Mouse (Mus musculus) embryonic facial prominence, embryonic 14.5 days (tissue): ENCODE measurements around the gene Cmtm2a. TPM values are rescaled to one million over a fixed set of nuclear protein-coding genes. Genes with fewer than 3 reads are reported as not detected.
"Not testable (repeated sequence)": the region's sequence is repeated elsewhere in the genome, so short reads cannot be mapped to it uniquely, and the experiment has no call there.

Source experiments
- ATAC-seq: fragments of 200-750 bp; cut with Nextera tagmentation; 2 replicates; pipeline ENCODE4 v1.8.0; 2017; ENCODE audit warnings: low read depth, moderate number of reproducible peaks, moderate TSS enrichment
- DNase-seq: peaks from one replicate; pipeline ENCODE4 v3.0.0-alpha.2; 2015; ENCODE audit warnings: low spot score
- H3K27ac ChIP-seq: fragments of 300-500 bp; sonication (generic); replicated peaks from 2 replicates; pipeline ENCODE4 v1.5.1; 2014; ENCODE audit warnings: low read depth, mild to moderate bottlenecking, low read length, moderate library complexity
- H3K27me3 ChIP-seq: fragments of 300-500 bp; sonication (generic); replicated peaks from 2 replicates; pipeline ENCODE4 v1.6.1; 2014; ENCODE audit warnings: low read length; ENCODE audit not compliant: control insufficient read depth, insufficient read depth
- H3K36me3 ChIP-seq: fragments of 300-500 bp; sonication (generic); 2 replicates; pipeline ENCODE4 v1.6.1; 2014; ENCODE audit warnings: low read length, mixed read lengths; ENCODE audit not compliant: control insufficient read depth, insufficient read depth
- H3K4me1 ChIP-seq: fragments of 300-500 bp; sonication (generic); 2 replicates; pipeline ENCODE4 v1.6.1; 2014; ENCODE audit warnings: antibody characterized with exemption, low read length; ENCODE audit not compliant: control insufficient read depth, insufficient read depth
- H3K4me2 ChIP-seq: fragments of 300-500 bp; sonication (generic); 2 replicates; pipeline ENCODE4 v1.6.1; 2014; ENCODE audit warnings: low read depth, mild to moderate bottlenecking, low read length, moderate library complexity, mixed read lengths
- H3K4me3 ChIP-seq: fragments of 300-500 bp; sonication (generic); 2 replicates; pipeline ENCODE4 v1.5.1; 2014; ENCODE audit warnings: low read depth, mild to moderate bottlenecking, low read length
- H3K9ac ChIP-seq: fragments of 300-500 bp; sonication (generic); 2 replicates; pipeline ENCODE4 v1.6.1; 2014; ENCODE audit warnings: low read depth, mild to moderate bottlenecking, low read length, moderate library complexity, mixed read lengths
- H3K9me3 ChIP-seq: fragments of 300-500 bp; sonication (generic); 2 replicates; pipeline ENCODE4 v1.6.1; 2016; ENCODE audit warnings: low read length; ENCODE audit not compliant: control insufficient read depth
- WGBS: fragments of 180-500 bp; shearing (Covaris S2); extraction: QIAGEN DNeasy Blood & Tissue Kit; methylation state at CpG from one replicate; pipeline ENCODE4 v1.1.7; 2014; 5-methylcytosine and 5-hydroxymethylcytosine counted together
- polyA plus RNA-seq: library from polyadenylated mRNA; unstranded; fragments of >200 nt; fragmentation: Nextera tagmentation; extraction: Ambion mirVana; gene quantifications from 2 replicates; pipeline ENCODE4 v1.2.1, GENCODE M21; 2014

The Cmtm2a gene
- polyA plus RNA-seq = not detected in 2 replicates

DNA sequence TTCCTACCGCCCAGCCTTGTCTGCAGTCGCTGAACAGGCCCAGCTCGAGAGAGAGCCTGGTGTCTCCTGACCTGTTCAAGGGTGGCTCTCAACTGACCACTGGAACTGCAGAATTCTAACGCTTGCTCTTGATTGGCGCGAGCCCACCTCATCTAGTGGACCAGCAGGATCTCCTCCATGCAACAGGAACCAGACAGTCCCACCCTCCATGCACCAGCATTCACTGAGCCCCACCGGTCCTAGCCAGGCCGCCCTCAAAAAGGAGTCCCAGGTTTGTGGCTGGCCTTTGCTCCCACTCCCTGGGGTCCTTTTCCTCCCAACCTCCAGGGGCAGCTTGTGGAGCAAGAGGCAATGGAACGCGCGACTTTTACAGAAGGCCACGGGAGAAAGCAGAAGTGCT is at the start of gene Cmtm2a:
Gene Cmtm2a (minus strand): TSS at position 101 of the 400 bp plus-strand sequence.
- 89% methylated on average over 11 of the region's 12 CpGs for WGBS
- H3K36me3 ChIP-seq, H3K9me3 ChIP-seq, H3K4me1 ChIP-seq, H3K27me3 ChIP-seq, DNase-seq, H3K27ac ChIP-seq, ATAC-seq, H3K4me3 ChIP-seq, H3K4me2 ChIP-seq, H3K9ac ChIP-seq: not testable (repeated sequence)

GRCm38 (mm10) chr8:104342426-104342825 is 49.4 kb upstream of the Cmtm2a start:
- DNase-seq (no peak), ATAC-seq (no peak)
- H3K4me2 ChIP-seq = no peak overlapping the region

GRCm38 (mm10) chr8:104341678-104342077 is 48.7 kb upstream of the Cmtm2a start:
- H3K4me2 ChIP-seq = peak overlapping the region; percentile 84
- whole genome bisulfite sequencing = 33% methylated on average over 6 of the region's 6 CpGs
- peaks cover 18% of the 10 kb centered on the region for H3K36me3 ChIP-seq
- no peaks in the 10 kb centered on the region for H3K9me3 ChIP-seq
- ATAC-seq (no peak), DNase-seq (no peak)
- H3K27ac ChIP-seq = peak overlapping the region; percentile 89
- no peaks in the 10 kb centered on the region for H3K27me3 ChIP-seq
- H3K9ac ChIP-seq = peak overlapping the region; percentile 93; the same call in 1 of the 2 replicates
- H3K4me3 ChIP-seq = peak overlapping the region; percentile 65
- H3K4me1 ChIP-seq = peaks cover 11% of the 10 kb centered on the region; the same call in 1 of the 2 replicates

More at GRCm38 (mm10) chr8:104342426-104342825, 49.4 kb upstream of the Cmtm2a start:
- no peak overlapping the region for H3K27ac ChIP-seq
- H3K9me3 ChIP-seq = no peaks in the 10 kb centered on the region
- H3K4me3 ChIP-seq = no peak overlapping the region
- H3K9ac ChIP-seq = no peak overlapping the region
- peaks cover 11% of the 10 kb centered on the region; the same call in 1 of the 2 replicates for H3K4me1 ChIP-seq
- 79% methylated on average over 5 of the region's 5 CpGs for WGBS
- H3K36me3 ChIP-seq = peaks cover 25% of the 10 kb centered on the region
- no peaks in the 10 kb centered on the region for H3K27me3 ChIP-seq

DNA sequence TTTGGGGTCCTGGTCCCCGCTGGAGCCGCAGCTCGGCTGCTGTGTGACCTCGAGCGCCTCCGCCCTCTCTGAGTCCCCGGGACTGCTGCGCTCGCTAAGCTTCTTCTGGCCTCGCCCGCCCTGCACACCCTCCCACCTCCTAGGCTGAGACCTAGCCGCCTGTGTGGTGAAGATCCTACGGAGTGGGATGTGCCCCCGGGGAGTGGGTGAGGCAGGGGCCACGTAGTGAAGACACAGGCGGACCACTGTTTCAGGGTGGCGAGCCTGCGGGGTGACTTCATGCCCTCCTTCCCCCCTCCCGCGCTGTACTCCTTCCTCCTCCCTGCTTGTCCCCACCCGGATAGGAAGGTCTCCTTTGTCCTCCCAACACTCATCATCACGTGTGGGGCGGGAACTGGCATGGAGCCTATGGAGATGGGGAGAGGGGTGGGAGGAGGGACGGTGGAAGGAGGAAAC is 48.2 kb upstream of the Cmtm2a start:
- WGBS = under 1% methylated on average over 16 of the region's 24 CpGs
- ATAC-seq (peak; percentile 69), DNase-seq (peak; percentile 93)
- peaks cover 14% of the 10 kb centered on the region; the same call in 1 of the 2 replicates for H3K36me3 ChIP-seq
- H3K9me3 ChIP-seq = no peaks in the 10 kb centered on the region
- H3K4me1 ChIP-seq = peaks cover 11% of the 10 kb centered on the region; the same call in 1 of the 2 replicates
- peak overlapping the region; percentile 65 for H3K4me3 ChIP-seq
- H3K27me3 ChIP-seq = no peaks in the 10 kb centered on the region
- peak overlapping the region; percentile 89 for H3K27ac ChIP-seq
- peak overlapping the region; percentile 93 for H3K9ac ChIP-seq
- peak overlapping the region; percentile 84 for H3K4me2 ChIP-seq

GRCm38 (mm10) chr8:104340233-104341105 is 47.5 kb upstream of the Cmtm2a start:
- DNase-seq (peak; percentile 94), ATAC-seq (peak; percentile 83)
- Histone ChIP-seq H3K4me2 (peak overlapping the region; percentile 84), H3K4me1 (peaks cover 11% of the 10 kb centered on the region; the same call in 1 of the 2 replicates), H3K9me3 (no peaks in the 10 kb centered on the region), H3K9ac (peak overlapping the region; percentile 93), H3K27ac (peak overlapping the region; percentile 89), H3K4me3 (peak overlapping the region; percentile 65), H3K27me3 (no peaks in the 10 kb centered on the region), H3K36me3 (peaks cover 13% of the 10 kb centered on the region; the same call in 1 of the 2 replicates)
- under 1% methylated on average over 43 of the region's 54 CpGs for WGBS

DNA sequence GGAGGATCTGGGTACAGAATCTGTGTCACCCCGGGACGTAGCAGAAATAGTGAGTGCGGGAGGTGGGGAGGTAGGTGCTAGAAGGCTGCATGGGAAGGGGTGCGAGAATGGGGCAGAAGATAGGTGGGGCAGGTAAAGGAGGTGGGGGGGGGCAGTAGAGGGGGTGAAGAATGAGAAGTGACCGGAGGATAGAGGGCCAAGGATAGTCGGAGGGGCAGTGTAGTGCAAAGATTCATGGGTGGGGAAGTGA is 46.9 kb upstream of the Cmtm2a start:
- no peak for DNase-seq
- peak overlapping the region; percentile 65 for H3K4me3 ChIP-seq
- peak overlapping the region; percentile 89 for H3K27ac ChIP-seq
- H3K9me3 ChIP-seq = no peaks in the 10 kb centered on the region
- H3K36me3 ChIP-seq = 0 out of 2 replicates have a peak, but pooled peaks cover 8% of the 10 kb centered on the region
- H3K27me3 ChIP-seq = no peaks in the 10 kb centered on the region
- peak overlapping the region; percentile 84 for H3K4me2 ChIP-seq
- WGBS = 5% methylated on average over 6 of the region's 6 CpGs
- ATAC-seq = no peak; the same call in 1 of the 2 replicates
- peak overlapping the region; percentile 93 for H3K9ac ChIP-seq
- H3K4me1 ChIP-seq = peaks cover 11% of the 10 kb centered on the region; the same call in 1 of the 2 replicates

- WGBS = 17% methylated on average over 17 of the region's 18 CpGs
- no peaks in the 10 kb centered on the region for H3K9me3 ChIP-seq
- peak within 1 kb of the TSS; percentile 89 for H3K27ac ChIP-seq
- DNase-seq (peak; percentile 48), ATAC-seq (no peak)
- 0 out of 2 replicates have a peak, but pooled peaks cover 3% of the 10 kb centered on the region for H3K36me3 ChIP-seq
- H3K9ac ChIP-seq = peak within 1 kb of the TSS; percentile 93
- peaks cover 11% of the 10 kb centered on the region; the same call in 1 of the 2 replicates for H3K4me1 ChIP-seq
- H3K27me3 ChIP-seq = no peaks in the 10 kb centered on the region
- peak within 1 kb of the TSS; percentile 84 for H3K4me2 ChIP-seq
- peak within 1 kb of the TSS; percentile 65 for H3K4me3 ChIP-seq
These were observed 46.4 kb upstream of the Cmtm2a start, which contains the start of gene Cmtm3 for GRCm38 (mm10) chr8:104339229-104339982. Gene Cmtm3 (plus strand): TSS chr8:104339410.

- Histone ChIP-seq H3K4me3 (no peak overlapping the region), H3K27ac (no peak overlapping the region), H3K36me3 (no peaks in the 10 kb centered on the region), H3K9ac (no peak overlapping the region), H3K9me3 (no peaks in the 10 kb centered on the region), H3K27me3 (no peaks in the 10 kb centered on the region), H3K4me1 (peaks cover 11% of the 10 kb centered on the region; the same call in 1 of the 2 replicates), H3K4me2 (no peak overlapping the region)
- WGBS = 52% methylated on average over 3 of the region's 3 CpGs
- no peak for ATAC-seq
- no peak for DNase-seq
These were observed 44.9 kb upstream of the Cmtm2a start for GRCm38 (mm10) chr8:104337890-104338289.
